Mouse (Mus musculus) midbrain, postnatal 0 days (tissue): Measurements from ENCODE around the gene Mrpl1. TPM values are rescaled to one million over a fixed set of nuclear protein-coding genes. Genes with fewer than 3 reads are reported as not detected.
A peak's percentile ranks its signal among the peaks of the same experiment; 100 is the strongest.

Experiments used
- ATAC-seq: fragments of 200-750 bp; cut with Nextera tagmentation; 2 replicates; pipeline ENCODE4 v1.8.0; 2017; ENCODE audit warnings: moderate number of reproducible peaks, mild to moderate bottlenecking, moderate TSS enrichment, moderate library complexity; ENCODE audit not compliant: low FRiP score
- DNase-seq: peaks from one replicate; pipeline ENCODE4 v3.0.0-alpha.2; 2015; ENCODE audit warnings: low spot score
- H3K27ac ChIP-seq: fragments of 300-500 bp; sonication (generic); 2 replicates; pipeline ENCODE4 v1.5.1; 2014; ENCODE audit warnings: low read depth, mild to moderate bottlenecking, low read length, mixed read lengths
- H3K27me3 ChIP-seq: fragments of 300-500 bp; sonication (generic); 2 replicates; pipeline ENCODE4 v1.6.1; 2014; ENCODE audit warnings: low read length, control low read depth, mixed read lengths; ENCODE audit not compliant: insufficient read depth
- H3K36me3 ChIP-seq: fragments of 300-500 bp; sonication (generic); 2 replicates; pipeline ENCODE4 v1.6.1; 2014; ENCODE audit warnings: low read length, control low read depth, mixed read lengths; ENCODE audit not compliant: insufficient read depth
- H3K4me1 ChIP-seq: fragments of 300-500 bp; sonication (generic); 2 replicates; pipeline ENCODE4 v1.6.1; 2014; ENCODE audit warnings: mild to moderate bottlenecking, control low read depth, antibody characterized with exemption, low read length, mixed read lengths; ENCODE audit not compliant: insufficient read depth
- H3K4me2 ChIP-seq: fragments of 300-500 bp; sonication (generic); 2 replicates; pipeline ENCODE4 v1.6.1; 2014; ENCODE audit warnings: low read depth, mild to moderate bottlenecking, low read length, mixed read lengths; ENCODE audit not compliant: poor library complexity, severe bottlenecking
- H3K4me3 ChIP-seq: fragments of 300-500 bp; sonication (generic); 2 replicates; pipeline ENCODE4 v1.5.1; 2014; ENCODE audit warnings: low read depth, mild to moderate bottlenecking, low read length, moderate library complexity
- H3K9ac ChIP-seq: fragments of 300-500 bp; sonication (generic); replicated peaks from 2 replicates; pipeline ENCODE4 v1.6.1; 2014; ENCODE audit warnings: mild to moderate bottlenecking, low read length, moderate library complexity, mixed read lengths; ENCODE audit not compliant: poor library complexity, severe bottlenecking
- H3K9me3 ChIP-seq: fragments of 300-500 bp; sonication (generic); 2 replicates; pipeline ENCODE4 v1.6.1; 2016; ENCODE audit warnings: low read length, control low read depth
- CTCF ChIP-seq: IDR thresholded peaks from 2 replicates; pipeline ENCODE4 v1.5.1; 2016; ENCODE audit warnings: antibody characterized with exemption, mild to moderate bottlenecking
- WGBS: fragments of 180-500 bp; shearing (Covaris S2); extraction: QIAGEN DNeasy Blood & Tissue Kit; methylation state at CpG from one replicate; pipeline ENCODE4 v1.1.7; 2014; 5-methylcytosine and 5-hydroxymethylcytosine counted together
- polyA plus RNA-seq: library from polyadenylated mRNA; unstranded; fragments of >200 nt; fragmentation: Nextera tagmentation; extraction: Ambion mirVana; gene quantifications from 2 replicates; pipeline ENCODE4 v1.2.1, GENCODE M21; 2015
- total RNA-seq: library from RNA; depleted of rRNA; stranded (reverse); fragments of >200 nt; gene quantifications from 2 replicates; pipeline ENCODE4 v1.2.3, GENCODE M21; 2014

Gene Mrpl1
- total and polyA plus RNA-seq, 2 experiments from 2014 or later: 11.5 to 21.9 TPM

DNA sequence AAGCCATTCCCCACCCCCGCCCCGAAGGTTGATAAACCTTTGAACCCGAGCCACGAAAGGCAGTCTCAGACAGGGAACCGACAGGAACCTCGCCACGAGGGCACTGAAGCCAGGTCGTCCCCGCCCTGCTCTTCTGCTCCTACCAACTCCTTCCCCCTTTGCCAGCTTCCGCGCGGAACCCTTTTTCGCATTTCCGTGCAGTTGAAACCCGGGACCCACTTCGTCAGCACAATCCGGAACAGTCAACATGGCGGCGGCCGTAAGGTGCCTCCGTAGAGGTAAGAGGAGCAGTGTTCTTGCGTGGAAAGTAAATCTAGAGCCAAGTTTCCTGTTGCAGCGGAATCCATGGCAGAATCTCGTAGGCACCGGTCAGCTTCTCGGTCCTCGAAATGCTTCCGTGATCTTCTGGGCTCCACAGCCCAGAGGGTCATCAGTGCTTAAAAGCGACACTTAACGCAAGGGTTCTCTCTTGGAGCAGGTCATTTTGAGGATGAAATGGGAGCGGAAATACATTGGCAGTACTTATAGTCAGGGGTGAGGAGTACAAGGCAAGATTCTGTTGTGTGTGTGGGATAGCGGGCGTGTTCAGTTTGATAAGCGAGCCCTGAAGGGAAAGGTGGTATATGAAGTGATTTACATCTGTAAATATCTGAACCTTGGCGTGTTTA, 757 bp downstream of the Mrpl1 start:
- Histone ChIP-seq H3K27me3 (no peaks in the 10 kb centered on the region), H3K9me3 (no peaks in the 10 kb centered on the region), H3K4me1 (peaks cover 3% of the 10 kb centered on the region; the same call in 1 of the 2 replicates), H3K27ac (peak overlapping the region; percentile 65), H3K4me3 (peak overlapping the region; percentile 80), H3K4me2 (peak overlapping the region; percentile 68), H3K9ac (peak overlapping the region; percentile 71), H3K36me3 (0 out of 2 replicates have a peak, but pooled peaks cover 4% of the 10 kb centered on the region)
- peak; percentile 95 for DNase-seq
- peak; percentile 98 for ATAC-seq
- no peak for TF ChIP-seq CTCF
- WGBS: under 1% methylated on average over 35 of the region's 35 CpGs

DNA sequence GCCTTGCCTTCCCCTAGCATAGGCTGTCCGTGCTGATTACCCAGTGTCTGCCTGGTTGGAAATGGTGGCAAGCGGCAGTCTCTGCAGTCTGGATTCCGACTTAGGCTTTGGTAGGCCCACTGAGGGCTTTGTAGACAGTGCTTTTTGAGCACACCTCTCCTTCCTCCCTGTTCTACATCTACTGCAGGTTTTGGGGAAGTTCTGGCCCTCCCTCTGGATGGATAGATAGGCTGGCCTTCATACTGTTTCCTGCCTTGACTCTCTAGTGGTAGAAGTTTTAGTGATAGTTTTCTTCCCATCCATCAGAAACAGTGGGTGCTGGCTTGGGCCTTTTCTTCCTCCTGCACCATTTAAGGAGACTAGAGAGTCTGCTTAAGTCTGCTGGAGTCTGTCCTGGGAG, 9.4 kb downstream of the Mrpl1 start:
- DNase-seq (no peak), ATAC-seq (no peak)
- Histone ChIP-seq H3K4me1 (no peaks in the 10 kb centered on the region), H3K27me3 (no peaks in the 10 kb centered on the region), H3K4me3 (no peak overlapping the region), H3K4me2 (no peak overlapping the region), H3K9ac (no peak overlapping the region), H3K36me3 (0 out of 2 replicates have a peak, but pooled peaks cover 4% of the 10 kb centered on the region), H3K27ac (no peak overlapping the region), H3K9me3 (no peaks in the 10 kb centered on the region)
- WGBS: 67% methylated on average over 3 of the region's 3 CpGs
- TF ChIP-seq CTCF: no peak

DNA sequence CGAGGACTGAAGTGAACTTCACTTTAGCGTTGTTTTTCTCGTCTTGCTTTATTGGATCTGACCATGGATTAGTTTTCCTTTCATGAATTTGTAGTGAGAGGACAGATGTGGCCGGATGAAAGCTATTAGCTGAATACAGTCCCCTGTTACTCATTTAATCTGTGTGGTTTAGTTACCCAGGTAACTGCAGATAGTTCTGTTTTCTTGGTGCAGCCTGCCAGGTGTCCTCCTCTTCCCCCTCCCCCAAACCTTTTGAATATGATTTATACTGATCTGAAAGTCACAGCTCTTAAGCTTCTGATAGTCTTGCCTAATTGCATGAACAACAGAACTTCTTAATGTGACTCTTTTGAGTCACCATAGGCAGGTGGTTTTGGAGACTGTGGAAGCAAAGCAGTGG, 10.2 kb downstream of the Mrpl1 start:
- Histone ChIP-seq H3K36me3 (no peaks in the 10 kb centered on the region), H3K9ac (no peak overlapping the region), H3K9me3 (no peaks in the 10 kb centered on the region), H3K4me1 (no peaks in the 10 kb centered on the region), H3K27ac (no peak overlapping the region), H3K27me3 (no peaks in the 10 kb centered on the region), H3K4me3 (no peak overlapping the region), H3K4me2 (no peak overlapping the region)
- WGBS: 47% methylated on average over 4 of the region's 4 CpGs
- ATAC-seq (no peak), DNase-seq (no peak)
- TF ChIP-seq CTCF: no peak

DNA sequence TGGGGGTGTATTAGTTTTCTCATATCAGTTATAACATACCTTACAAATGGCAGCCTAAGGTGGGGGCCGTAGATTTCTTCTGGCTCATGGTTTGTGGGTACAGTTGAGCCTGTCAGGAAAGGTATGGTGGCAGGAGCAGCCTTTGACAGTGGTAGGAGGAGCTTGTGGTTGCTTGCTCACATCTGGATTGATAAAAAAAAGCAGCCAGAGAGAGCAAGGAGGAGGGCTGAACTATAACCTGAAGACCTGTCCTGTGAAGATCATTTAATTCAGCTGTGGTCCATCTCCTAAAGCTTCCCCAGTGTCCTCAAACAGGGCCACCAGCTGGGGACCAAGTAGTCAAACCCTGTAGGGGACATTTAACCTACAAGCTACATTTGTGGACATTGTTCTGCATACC, 12.0 kb downstream of the Mrpl1 start:
- Histone ChIP-seq H3K27ac (no peak overlapping the region), H3K9ac (no peak overlapping the region), H3K9me3 (no peaks in the 10 kb centered on the region), H3K4me3 (no peak overlapping the region), H3K36me3 (0 out of 2 replicates have a peak, but pooled peaks cover 5% of the 10 kb centered on the region), H3K4me1 (no peaks in the 10 kb centered on the region), H3K27me3 (no peaks in the 10 kb centered on the region), H3K4me2 (no peak overlapping the region)
- ATAC-seq (no peak), DNase-seq (no peak)
- 92% methylated on average over 1 of the region's 1 CpGs for WGBS
- no peak for TF ChIP-seq CTCF

DNA sequence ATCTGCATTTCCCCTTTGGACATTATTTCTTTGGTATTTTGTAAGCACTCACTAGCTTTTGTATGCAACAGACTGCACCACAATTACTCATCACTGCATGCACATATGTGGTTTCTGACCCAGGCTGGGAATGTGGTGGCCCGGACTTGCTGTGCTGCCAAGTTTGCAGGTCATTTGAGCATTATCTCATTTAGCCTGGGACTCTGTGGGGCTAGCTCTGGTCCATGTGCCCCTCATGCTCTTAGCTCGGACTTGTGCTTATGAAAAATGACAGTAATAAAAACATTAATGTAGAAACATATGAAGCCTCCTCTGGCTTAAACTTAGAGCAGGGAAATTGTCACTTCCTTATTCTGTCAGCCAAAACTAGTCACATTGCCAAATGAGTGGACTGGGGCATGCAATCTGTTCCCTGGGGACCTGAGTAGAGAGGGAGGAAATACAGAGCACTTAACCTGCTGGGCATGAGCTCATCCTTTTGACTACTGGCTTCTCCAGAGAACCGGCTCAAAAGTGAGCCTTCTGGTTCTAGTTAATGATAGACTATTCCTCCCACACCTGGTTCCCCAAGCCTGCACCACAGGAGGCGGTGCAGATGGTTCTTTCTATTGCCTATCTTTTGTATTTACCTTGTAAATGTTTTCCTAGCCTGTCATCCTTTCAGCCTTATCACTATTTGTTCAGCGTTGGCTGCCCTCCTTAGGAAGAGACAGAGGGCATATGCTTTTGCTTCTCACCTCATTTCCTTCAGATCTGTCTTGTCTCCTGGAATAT, 12.7 kb downstream of the Mrpl1 start:
- no peaks in the 10 kb centered on the region for H3K9me3 ChIP-seq
- H3K4me1 ChIP-seq: no peaks in the 10 kb centered on the region
- 77% methylated on average over 5 of the region's 5 CpGs for WGBS
- H3K27me3 ChIP-seq: no peaks in the 10 kb centered on the region
- peak; percentile 45 for DNase-seq
- no peak for TF ChIP-seq CTCF
- H3K4me2 ChIP-seq: no peak overlapping the region
- no peak for ATAC-seq
- H3K36me3 ChIP-seq: 0 out of 2 replicates have a peak, but pooled peaks cover 7% of the 10 kb centered on the region
- H3K9ac ChIP-seq: no peak overlapping the region
- H3K4me3 ChIP-seq: no peak overlapping the region
- no peak overlapping the region for H3K27ac ChIP-seq

DNA sequence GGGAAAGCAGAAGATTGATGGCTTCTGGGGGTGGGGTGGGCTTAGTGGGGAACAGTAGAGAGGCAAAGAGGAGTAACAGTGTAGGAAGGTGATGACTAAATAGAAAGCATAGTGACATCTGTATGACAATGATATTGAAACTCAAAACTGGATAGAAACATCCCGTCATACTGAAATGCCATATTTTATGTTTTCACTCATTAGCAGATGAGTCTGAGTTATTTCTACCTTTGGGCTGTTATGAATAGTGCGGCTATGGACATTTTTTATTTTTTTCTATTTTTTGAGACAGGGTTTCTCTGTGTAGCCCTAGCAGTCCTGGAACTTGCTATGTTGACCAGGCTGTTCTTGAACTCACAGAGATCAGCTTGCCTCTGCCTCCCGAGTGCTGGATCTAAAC, 13.7 kb downstream of the Mrpl1 start:
- Histone ChIP-seq H3K9me3 (no peaks in the 10 kb centered on the region), H3K4me1 (no peaks in the 10 kb centered on the region), H3K4me2 (no peak overlapping the region), H3K27ac (no peak overlapping the region), H3K9ac (no peak overlapping the region), H3K4me3 (no peak overlapping the region), H3K27me3 (no peaks in the 10 kb centered on the region), H3K36me3 (0 out of 2 replicates have a peak, but pooled peaks cover 7% of the 10 kb centered on the region)
- WGBS: 92% methylated on average over 3 of the region's 3 CpGs
- ATAC-seq (no peak), DNase-seq (no peak)
- TF ChIP-seq CTCF: no peak
